Mouse (Mus musculus): ENCODE measurements at regions not wholly inside any gene's neighbourhood (a gene's known extent, or its start where the extent isn't known, plus 50 kb on each side); places are given as distances from the start of the nearest gene placed in this dataset.

DNA sequence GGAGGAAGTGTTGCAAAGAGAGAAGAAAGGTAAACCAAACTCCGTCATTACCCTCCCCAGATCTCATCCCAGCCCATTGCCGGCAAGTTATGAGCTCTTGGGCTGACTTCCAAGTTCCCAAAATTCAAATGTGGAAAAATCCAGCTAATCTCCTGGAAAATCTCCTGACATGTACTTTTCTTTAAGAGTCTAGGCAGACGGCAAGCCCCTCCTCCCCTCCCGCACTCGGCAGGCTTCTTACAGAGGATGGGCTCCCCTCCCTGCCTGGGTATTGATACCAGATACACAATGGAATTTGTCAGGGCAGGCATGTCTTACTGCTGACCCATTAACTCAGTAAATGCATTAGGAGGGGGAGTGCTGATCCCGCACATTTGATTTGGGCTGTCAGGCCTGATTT lies 271.0 kb downstream of the Pax1 start:
- H3K4me1 ChIP-seq = peaks cover 18% of the 10 kb centered on the region
- DNase-seq (ENCODE audit: low spot score) = peak; percentile 40
- no peak overlapping the region for H3K27ac ChIP-seq (replicated peaks)
- no peak overlapping the region for H3K4me3 ChIP-seq
- H3K36me3 ChIP-seq (replicated peaks) = no peaks in the 10 kb centered on the region
- WGBS = 47% methylated on average over 6 of the region's 6 CpGs
- H3K9me3 ChIP-seq = no peaks in the 10 kb centered on the region
- no peaks in the 10 kb centered on the region for H3K27me3 ChIP-seq (replicated peaks; ENCODE audit: low read depth, poor library complexity, severe bottlenecking)

DNA sequence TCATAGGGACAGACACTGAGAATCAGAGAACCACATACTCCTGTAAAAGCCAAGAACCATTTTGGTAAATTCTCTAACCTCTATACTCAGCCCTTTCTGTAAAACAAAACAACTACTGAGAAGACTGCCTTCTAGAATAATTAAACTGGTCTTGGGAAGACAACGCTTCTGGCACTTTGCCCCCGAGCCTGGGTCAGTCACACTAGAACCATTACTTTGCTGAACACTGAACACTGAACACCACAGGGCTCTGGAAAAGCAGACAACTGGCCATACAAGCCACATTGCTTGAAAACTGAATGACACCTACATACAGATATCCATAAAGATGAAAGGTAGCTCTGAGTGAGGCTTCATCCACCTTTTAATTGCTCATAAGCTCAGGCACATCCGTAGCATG lies 268.0 kb downstream of the Pax1 start:
- Histone ChIP-seq H3K4me1 (peaks cover 22% of the 10 kb centered on the region), H3K27ac (replicated peaks) (no peak overlapping the region), H3K27me3 (replicated peaks; ENCODE audit: low read depth, poor library complexity, severe bottlenecking) (no peaks in the 10 kb centered on the region), H3K36me3 (replicated peaks) (no peaks in the 10 kb centered on the region), H3K4me3 (no peak overlapping the region), H3K9me3 (no peaks in the 10 kb centered on the region)
- no peak for DNase-seq (ENCODE audit: low spot score)
- 71% methylated on average over 3 of the region's 3 CpGs for WGBS

DNA sequence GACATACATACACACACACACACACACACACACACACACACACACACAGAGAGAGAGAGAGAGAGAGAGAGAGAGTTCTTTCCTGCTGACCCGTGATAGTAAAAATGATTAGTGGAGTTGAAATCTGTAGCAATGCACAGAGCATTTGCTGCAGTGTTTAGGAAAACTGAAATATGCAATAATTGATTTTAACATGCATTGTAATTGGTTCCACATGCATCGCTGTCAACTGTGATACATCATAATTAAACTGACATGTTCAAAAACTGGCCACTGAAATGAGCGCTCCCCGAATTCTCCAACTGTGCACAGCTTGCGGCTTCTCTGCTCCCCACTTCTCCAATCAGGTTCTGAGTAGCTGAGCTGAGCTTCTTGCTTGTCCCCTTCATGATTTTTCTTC lies 265.4 kb downstream of the Pax1 start:
- H3K27me3 ChIP-seq (replicated peaks; ENCODE audit: low read depth, poor library complexity, severe bottlenecking) = no peaks in the 10 kb centered on the region
- no peaks in the 10 kb centered on the region for H3K9me3 ChIP-seq
- no peak overlapping the region for H3K4me3 ChIP-seq
- H3K36me3 ChIP-seq (replicated peaks) = no peaks in the 10 kb centered on the region
- H3K27ac ChIP-seq (replicated peaks) = no peak overlapping the region
- 69% methylated on average over 5 of the region's 5 CpGs for WGBS
- no peak for DNase-seq (ENCODE audit: low spot score)
- H3K4me1 ChIP-seq = peaks cover 10% of the 10 kb centered on the region

DNA sequence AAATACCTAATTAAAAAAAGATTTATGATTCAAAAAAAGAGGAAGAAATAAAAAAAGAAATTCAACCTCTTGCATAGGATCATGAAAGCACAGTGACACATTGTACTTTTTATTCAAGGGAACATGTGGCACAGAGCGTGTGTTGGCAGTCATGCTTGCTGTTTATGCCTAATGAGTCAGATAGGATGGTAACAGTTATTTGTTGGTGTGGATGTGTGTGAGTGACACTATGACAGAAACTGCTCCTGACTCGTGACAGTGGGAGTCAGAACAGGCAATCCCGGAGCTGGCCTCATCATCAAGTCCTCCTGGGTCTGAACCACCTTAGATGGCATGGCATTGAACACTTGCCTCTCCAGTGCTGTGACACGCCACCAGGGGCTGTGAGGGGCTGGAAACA lies 261.4 kb downstream of the Pax1 start:
- WGBS = 83% methylated on average over 4 of the region's 4 CpGs

DNA sequence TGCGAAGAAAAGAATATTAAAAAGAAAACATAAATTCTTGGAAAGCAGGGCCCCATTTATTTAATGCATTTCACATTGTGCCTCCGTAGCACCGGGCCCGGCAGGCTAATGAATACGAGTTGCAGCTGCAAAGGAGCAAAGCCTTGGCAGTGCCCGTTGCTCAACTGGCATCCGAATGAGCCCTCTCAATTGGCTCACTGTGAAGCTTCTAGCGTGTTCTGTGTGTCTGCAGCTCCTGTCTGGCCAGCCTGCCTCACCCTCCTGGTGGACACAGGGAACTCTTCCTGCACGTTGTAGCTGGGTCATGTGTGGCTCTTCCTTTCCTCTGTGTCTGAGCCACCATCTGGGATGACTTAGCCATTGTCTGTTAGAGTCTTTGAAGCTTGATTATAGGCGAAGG lies 256.1 kb downstream of the Pax1 start:
- no peaks in the 10 kb centered on the region for H3K27me3 ChIP-seq (replicated peaks; ENCODE audit: low read depth, poor library complexity, severe bottlenecking)
- no peak overlapping the region for H3K4me3 ChIP-seq
- no peak overlapping the region for H3K27ac ChIP-seq (replicated peaks)
- peak; percentile 17 for DNase-seq (ENCODE audit: low spot score)
- H3K4me1 ChIP-seq = peaks cover 5% of the 10 kb centered on the region
- no peaks in the 10 kb centered on the region for H3K9me3 ChIP-seq
- WGBS = 64% methylated on average over 10 of the region's 10 CpGs
- H3K36me3 ChIP-seq (replicated peaks) = no peaks in the 10 kb centered on the region

More for the DNA sequence above, 261.4 kb downstream of the Pax1 start:
- Histone ChIP-seq H3K27ac (replicated peaks) (no peak overlapping the region), H3K4me3 (no peak overlapping the region), H3K36me3 (replicated peaks) (no peaks in the 10 kb centered on the region), H3K4me1 (peaks cover 4% of the 10 kb centered on the region; the same call in 1 of the 2 replicates), H3K9me3 (no peaks in the 10 kb centered on the region), H3K27me3 (replicated peaks; ENCODE audit: low read depth, poor library complexity, severe bottlenecking) (no peaks in the 10 kb centered on the region)
- DNase-seq (ENCODE audit: low spot score) = no peak

DNA sequence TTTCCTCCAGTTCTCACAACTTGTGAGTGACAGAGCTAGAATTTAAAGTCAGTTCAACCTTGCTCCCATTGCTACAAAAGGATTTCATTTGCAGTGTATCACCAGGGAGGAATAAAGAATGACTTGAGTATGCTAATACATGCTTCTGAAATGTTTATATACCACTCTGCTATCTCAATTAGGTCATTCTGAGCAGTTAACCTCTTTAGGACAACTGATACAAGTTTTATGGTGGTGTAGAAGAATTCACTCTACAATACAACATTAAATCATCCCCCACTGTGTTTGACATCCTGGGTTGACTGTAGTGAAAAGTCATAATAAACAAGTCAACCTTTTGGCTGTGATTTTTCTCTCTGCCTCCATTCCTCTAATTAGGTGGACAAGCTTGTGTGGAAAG lies 248.6 kb downstream of the Pax1 start:
- no peaks in the 10 kb centered on the region for H3K4me1 ChIP-seq
- DNase-seq (ENCODE audit: low spot score) = no peak
- H3K27me3 ChIP-seq (replicated peaks; ENCODE audit: low read depth, poor library complexity, severe bottlenecking) = no peaks in the 10 kb centered on the region
- no peak overlapping the region for H3K4me3 ChIP-seq
- no peaks in the 10 kb centered on the region for H3K9me3 ChIP-seq
- no peaks in the 10 kb centered on the region for H3K36me3 ChIP-seq (replicated peaks)
- H3K27ac ChIP-seq (replicated peaks) = no peak overlapping the region

DNA sequence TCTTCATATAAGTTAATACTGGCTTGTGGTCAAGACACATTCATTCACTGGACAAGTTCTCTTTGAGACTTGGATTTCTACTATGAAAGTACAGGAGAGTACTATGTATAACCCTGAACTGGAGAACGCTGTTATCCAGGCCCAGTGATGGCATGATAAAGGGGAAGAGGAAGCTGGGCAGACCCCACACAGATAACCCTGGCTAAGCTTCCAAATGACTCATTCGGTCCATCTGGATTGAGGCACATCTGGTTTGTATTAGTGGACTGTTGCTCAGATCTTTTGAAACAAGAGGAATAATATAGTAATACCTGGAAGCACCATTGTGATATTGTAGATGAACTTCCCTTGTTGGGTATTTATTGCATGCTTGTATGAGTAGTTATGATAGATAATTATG lies 239.9 kb downstream of the Pax1 start:
- 0 out of 2 replicates have a peak, but pooled peaks cover 7% of the 10 kb centered on the region for H3K4me1 ChIP-seq
- no peak for DNase-seq (ENCODE audit: low spot score)
- no peak overlapping the region for H3K27ac ChIP-seq (replicated peaks)
- H3K27me3 ChIP-seq (replicated peaks; ENCODE audit: low read depth, poor library complexity, severe bottlenecking) = no peaks in the 10 kb centered on the region
- H3K36me3 ChIP-seq (replicated peaks) = no peaks in the 10 kb centered on the region
- no peaks in the 10 kb centered on the region for H3K9me3 ChIP-seq
- H3K4me3 ChIP-seq = no peak overlapping the region
- 40% methylated on average over 2 of the region's 2 CpGs for WGBS

DNA sequence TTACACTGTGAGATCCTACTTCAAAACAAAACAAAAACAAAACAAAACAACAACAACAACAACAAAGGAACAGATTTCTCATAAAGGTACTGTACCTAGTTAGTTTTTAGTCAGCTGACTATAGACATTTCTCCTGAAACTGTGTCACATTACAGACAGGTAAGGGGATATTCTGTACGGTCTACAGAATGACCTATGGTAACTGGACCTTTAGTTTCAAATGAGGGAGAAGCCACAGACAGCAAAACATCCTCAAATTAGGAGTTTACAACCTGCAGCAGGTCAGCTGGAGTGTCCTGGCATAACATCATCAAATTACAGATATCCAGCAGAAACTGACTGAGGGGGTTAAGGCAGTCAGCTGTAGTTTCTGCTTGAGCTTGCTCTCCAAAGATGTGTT lies 210.7 kb downstream of the Pax1 start:
- DNase-seq (ENCODE audit: low spot score) = no peak
- Histone ChIP-seq H3K27ac (replicated peaks) (no peak overlapping the region), H3K4me1 (no peaks in the 10 kb centered on the region), H3K9me3 (no peaks in the 10 kb centered on the region), H3K36me3 (replicated peaks) (no peaks in the 10 kb centered on the region), H3K4me3 (no peak overlapping the region), H3K27me3 (replicated peaks; ENCODE audit: low read depth, poor library complexity, severe bottlenecking) (no peaks in the 10 kb centered on the region)
- WGBS = 75% methylated on average over 1 of the region's 1 CpGs

DNA sequence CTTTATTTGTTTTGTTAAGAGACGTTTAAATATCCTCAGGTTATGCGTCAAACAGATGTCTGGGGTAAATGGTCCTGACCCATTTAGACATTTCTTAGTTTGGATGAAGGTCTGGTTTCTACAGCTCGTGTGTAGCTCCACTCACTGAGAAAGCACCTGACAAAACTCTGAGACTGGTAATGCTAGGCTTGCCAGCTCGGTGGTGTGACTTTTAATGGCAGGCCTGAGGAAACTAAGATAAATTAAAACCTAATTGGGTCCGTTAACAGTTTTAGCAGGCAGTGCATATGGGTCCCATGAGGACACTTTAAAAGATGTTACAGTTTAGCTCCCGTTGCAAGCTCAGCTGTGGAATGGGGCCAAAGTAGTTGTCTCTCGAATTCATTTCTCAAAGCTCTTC lies 199.5 kb downstream of the Pax1 start:
- H3K27me3 ChIP-seq (replicated peaks; ENCODE audit: low read depth, poor library complexity, severe bottlenecking) = no peaks in the 10 kb centered on the region
- H3K9me3 ChIP-seq = no peaks in the 10 kb centered on the region
- 62% methylated on average over 7 of the region's 7 CpGs for WGBS
- no peaks in the 10 kb centered on the region for H3K36me3 ChIP-seq (replicated peaks)
- H3K27ac ChIP-seq (replicated peaks) = no peak overlapping the region
- DNase-seq (ENCODE audit: low spot score) = no peak
- peaks cover 11% of the 10 kb centered on the region for H3K4me1 ChIP-seq
- no peak overlapping the region for H3K4me3 ChIP-seq

DNA sequence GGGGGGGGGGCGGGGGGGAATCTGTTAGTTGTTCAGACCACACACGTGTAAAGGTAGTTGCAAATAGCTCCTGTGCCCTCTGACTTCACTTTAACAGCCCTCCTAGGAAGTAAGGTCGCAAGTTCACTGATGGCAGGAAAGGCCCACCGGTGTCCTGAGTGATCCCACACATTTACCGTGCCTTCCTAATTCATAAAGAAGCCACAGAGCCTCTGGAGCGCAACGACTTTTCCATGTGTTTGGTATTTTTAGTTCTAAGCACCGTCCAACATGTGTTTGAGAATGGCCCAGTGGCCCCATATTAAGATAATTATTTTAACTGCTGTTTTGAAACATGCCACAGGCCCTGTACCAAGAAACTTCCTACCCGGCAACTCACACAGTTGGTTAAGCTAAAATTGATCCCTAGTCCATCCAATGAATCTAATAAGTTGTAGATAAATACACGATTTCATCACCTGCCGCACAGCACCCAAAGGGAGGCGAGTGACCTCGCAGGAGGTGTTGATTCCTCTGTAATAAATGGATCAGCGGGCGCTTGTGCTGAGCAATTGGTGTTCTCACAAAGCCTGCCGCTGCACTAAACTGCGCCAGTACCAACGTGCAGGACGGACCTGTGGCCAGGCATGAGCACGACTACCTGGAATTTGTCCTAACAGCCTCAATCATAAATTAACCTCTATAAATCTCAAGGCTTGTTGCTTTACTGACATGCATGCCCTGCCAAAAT lies 198.9 kb downstream of the Pax1 start:
- H3K27me3 ChIP-seq (replicated peaks; ENCODE audit: low read depth, poor library complexity, severe bottlenecking) = no peaks in the 10 kb centered on the region
- DNase-seq (ENCODE audit: low spot score) = peak; percentile 34
- peaks cover 11% of the 10 kb centered on the region for H3K4me1 ChIP-seq
- no peaks in the 10 kb centered on the region for H3K9me3 ChIP-seq
- 71% methylated on average over 20 of the region's 20 CpGs for WGBS
- H3K27ac ChIP-seq (replicated peaks) = no peak overlapping the region
- no peaks in the 10 kb centered on the region for H3K36me3 ChIP-seq (replicated peaks)
- H3K4me3 ChIP-seq = no peak overlapping the region

DNA sequence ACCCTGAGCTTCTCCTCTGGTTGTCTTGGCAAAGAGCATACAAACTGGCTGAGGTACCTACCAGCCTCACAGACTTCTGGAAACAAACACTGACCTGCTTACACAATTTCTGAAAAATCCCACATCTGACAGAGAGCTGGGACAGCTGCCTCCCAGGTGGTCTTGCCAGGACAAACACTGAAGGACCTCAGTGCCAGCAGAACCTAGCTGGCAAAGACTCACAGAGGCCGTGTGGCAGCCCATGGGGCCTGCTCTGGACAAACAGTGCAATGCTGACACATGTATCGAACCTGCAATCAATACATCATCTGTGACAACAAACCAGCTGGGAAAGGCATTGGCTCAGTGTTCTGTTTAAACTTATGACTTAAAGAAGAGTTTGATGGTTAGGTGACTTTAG lies 167.4 kb downstream of the Pax1 start:
- Histone ChIP-seq H3K27ac (replicated peaks) (no peak overlapping the region), H3K4me1 (no peaks in the 10 kb centered on the region), H3K9me3 (no peaks in the 10 kb centered on the region), H3K27me3 (replicated peaks; ENCODE audit: low read depth, poor library complexity, severe bottlenecking) (no peaks in the 10 kb centered on the region), H3K36me3 (replicated peaks) (no peaks in the 10 kb centered on the region), H3K4me3 (no peak overlapping the region)
- no peak for DNase-seq (ENCODE audit: low spot score)
- 64% methylated on average over 2 of the region's 2 CpGs for WGBS

DNA sequence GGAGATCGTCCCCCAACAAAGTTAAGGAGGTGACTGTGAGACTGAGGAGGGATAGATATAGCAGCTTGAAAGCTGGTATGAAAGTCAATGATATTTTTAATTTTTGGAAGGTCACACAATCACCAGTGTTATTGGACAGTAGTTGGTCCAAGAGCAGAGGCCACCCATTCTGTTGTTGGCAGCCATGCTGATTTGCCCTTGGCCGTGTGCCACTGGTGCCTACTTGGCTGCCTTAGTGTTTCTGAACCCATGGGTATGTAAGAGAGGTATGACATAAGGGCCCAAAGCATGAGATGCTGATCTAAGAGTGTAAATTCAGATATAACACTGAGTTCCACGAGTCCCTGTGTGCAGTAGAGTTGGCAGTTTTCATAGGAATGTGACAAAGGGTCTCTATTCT lies 153.7 kb downstream of the Pax1 start:
- Histone ChIP-seq H3K4me3 (no peak overlapping the region), H3K27me3 (replicated peaks; ENCODE audit: low read depth, poor library complexity, severe bottlenecking) (no peaks in the 10 kb centered on the region), H3K9me3 (no peaks in the 10 kb centered on the region), H3K36me3 (replicated peaks) (no peaks in the 10 kb centered on the region), H3K4me1 (no peaks in the 10 kb centered on the region), H3K27ac (replicated peaks) (no peak overlapping the region)
- WGBS = 78% methylated on average over 3 of the region's 3 CpGs
- no peak for DNase-seq (ENCODE audit: low spot score)

DNA sequence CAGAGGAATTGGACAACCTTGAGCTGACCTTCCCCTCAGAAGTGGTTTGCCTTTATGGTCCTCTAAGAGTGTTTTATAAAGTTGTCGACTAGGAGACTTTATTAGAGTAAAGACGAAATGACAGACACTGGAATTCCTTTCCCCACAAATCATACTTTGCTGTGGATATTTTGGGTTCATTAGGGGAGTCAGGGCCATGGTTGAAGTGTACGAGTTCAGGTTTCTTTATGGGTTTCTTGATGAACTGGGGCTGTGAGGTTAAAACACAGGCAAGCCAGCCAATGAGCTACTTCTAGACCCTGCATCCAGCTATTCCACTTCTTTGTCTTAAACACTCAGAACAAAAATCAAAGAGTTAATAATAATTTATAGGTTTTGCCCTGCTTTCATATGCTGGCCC lies 153.0 kb downstream of the Pax1 start:
- H3K27me3 ChIP-seq (replicated peaks; ENCODE audit: low read depth, poor library complexity, severe bottlenecking) = no peaks in the 10 kb centered on the region
- H3K27ac ChIP-seq (replicated peaks) = no peak overlapping the region
- DNase-seq (ENCODE audit: low spot score) = no peak
- no peaks in the 10 kb centered on the region for H3K36me3 ChIP-seq (replicated peaks)
- H3K4me3 ChIP-seq = no peak overlapping the region
- no peaks in the 10 kb centered on the region for H3K4me1 ChIP-seq
- WGBS = 90% methylated on average over 3 of the region's 3 CpGs
- H3K9me3 ChIP-seq = no peaks in the 10 kb centered on the region
